In the genomic region with DNA sequence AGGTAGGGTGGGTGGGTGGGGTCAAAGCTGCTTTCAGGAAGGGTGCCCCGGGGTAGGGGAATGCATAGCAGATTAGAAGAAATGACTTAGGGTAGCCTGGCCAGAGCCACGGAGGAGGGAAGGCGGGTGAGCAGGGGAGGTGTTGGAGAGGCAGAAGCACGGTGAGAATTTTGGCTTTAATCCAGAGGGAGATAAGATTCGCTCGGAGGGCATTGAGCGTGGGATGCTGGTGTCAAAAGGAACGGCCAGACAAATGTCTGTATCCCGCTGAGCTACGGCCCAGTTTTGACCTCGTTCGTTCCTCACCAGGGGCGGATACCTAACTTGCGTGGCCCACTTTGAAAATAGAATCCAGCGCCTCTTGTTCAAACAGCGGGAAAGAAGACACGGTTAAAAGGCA, we compare ENCODE assay signal across 8 mouse cellular contexts. TPM values are rescaled to one million over a fixed set of nuclear protein-coding genes. Genes with fewer than 3 reads are reported as not detected.
DNase-seq lines count a peak whose midpoint lies in the region; ATAC-seq lines count a peak whose summit lies in the region.

No protein-coding gene starts in this region.

- no peak overlapping the region for H3K4me3 ChIP-seq in hindbrain, embryonic 10.5 days
- no peak overlapping the region for H3K4me3 ChIP-seq in hindbrain, embryonic 11.5 days (ENCODE audit: low read depth, low read length)
- no peak overlapping the region for H3K4me3 ChIP-seq in heart, embryonic 11.5 days (ENCODE audit: low read depth, low read length)
- no peak overlapping the region for H3K4me3 ChIP-seq in limb, embryonic 15.5 days
- no peak overlapping the region for H3K4me3 ChIP-seq in stomach, embryonic 14.5 days (ENCODE audit: low read depth, low read length)

- no peaks in the 10 kb centered on the region for H3K9me3 ChIP-seq in hindbrain, embryonic 10.5 days
- no peaks in the 10 kb centered on the region for H3K9me3 ChIP-seq in hindbrain, embryonic 11.5 days (ENCODE audit: control insufficient read depth, low read length)
- H3K9me3 ChIP-seq in heart, embryonic 11.5 days (replicated peaks; ENCODE audit: control insufficient read depth, low read length), result no peaks in the 10 kb centered on the region
- H3K9me3 ChIP-seq in limb, embryonic 15.5 days, result no peaks in the 10 kb centered on the region
- no peaks in the 10 kb centered on the region for H3K9me3 ChIP-seq in stomach, embryonic 14.5 days (ENCODE audit: control insufficient read depth, low read depth, low read length)

- ATAC-seq in hindbrain, embryonic 11.5 days (ENCODE audit: low FRiP score), result no peak
- 0 out of 2 replicates have a peak, but pooled peaks have one; percentile 14 for ATAC-seq in heart, embryonic 11.5 days (replicated peaks; ENCODE audit: insufficient number of reproducible peaks, low FRiP score, low TSS enrichment)
- ATAC-seq in limb, embryonic 15.5 days (ENCODE audit: insufficient number of reproducible peaks, low FRiP score, low TSS enrichment, low read depth), result no peak
- no peak for ATAC-seq in stomach, embryonic 14.5 days (ENCODE audit: insufficient number of reproducible peaks, insufficient read depth, low FRiP score, low read depth)

- H3K4me2 ChIP-seq in hindbrain, embryonic 11.5 days (replicated peaks; ENCODE audit: low read depth, low read length), result no peak overlapping the region
- H3K4me2 ChIP-seq in heart, embryonic 11.5 days, result peak overlapping the region; percentile 48
- peak overlapping the region; percentile 24 for H3K4me2 ChIP-seq in limb, embryonic 15.5 days
- peak overlapping the region; percentile 27 for H3K4me2 ChIP-seq in stomach, embryonic 14.5 days (replicated peaks; ENCODE audit: low read depth, low read length)

- WGBS in hindbrain, embryonic 10.5 days, result 7% methylated on average over 17 of the region's 17 CpGs
- WGBS in hindbrain, embryonic 11.5 days, result 5% methylated on average over 17 of the region's 17 CpGs
- WGBS in heart, embryonic 11.5 days (ENCODE audit: insufficient replicate concordance), result 1% methylated on average over 17 of the region's 17 CpGs
- 15% methylated on average over 17 of the region's 17 CpGs for WGBS in limb, embryonic 15.5 days
- 7% methylated on average over 17 of the region's 17 CpGs for WGBS in stomach, embryonic 14.5 days

- no peak overlapping the region for H3K9ac ChIP-seq in hindbrain, embryonic 11.5 days (ENCODE audit: low read depth, low read length)
- H3K9ac ChIP-seq in heart, embryonic 11.5 days (ENCODE audit: low read depth, low read length), result peak overlapping the region; percentile 17; the same call in 1 of the 2 replicates
- no peak overlapping the region for H3K9ac ChIP-seq in limb, embryonic 15.5 days
- no peak overlapping the region for H3K9ac ChIP-seq in stomach, embryonic 14.5 days (replicated peaks; ENCODE audit: low read depth, low read length)

- no peaks in the 10 kb centered on the region for H3K36me3 ChIP-seq in hindbrain, embryonic 10.5 days
- H3K36me3 ChIP-seq in hindbrain, embryonic 11.5 days (ENCODE audit: control insufficient read depth, insufficient read depth, low read length), result no peaks in the 10 kb centered on the region
- H3K36me3 ChIP-seq in heart, embryonic 11.5 days (ENCODE audit: control insufficient read depth, insufficient read depth, low read length), result no peaks in the 10 kb centered on the region
- no peaks in the 10 kb centered on the region for H3K36me3 ChIP-seq in limb, embryonic 15.5 days
- H3K36me3 ChIP-seq in stomach, embryonic 14.5 days (ENCODE audit: control insufficient read depth, insufficient read depth, low read length), result no peaks in the 10 kb centered on the region

- DNase-seq in hindbrain, embryonic 10.5 days (ENCODE audit: low spot score), result no peak
- no peak for DNase-seq in hindbrain, embryonic 11.5 days (ENCODE audit: low spot score)
- DNase-seq in cerebellum, adult 8-10 months, result peak; percentile 29
- no peak for DNase-seq in urinary bladder, postnatal 36 days (ENCODE audit: low spot score in 2 of 2)
- no peak for DNase-seq in gastrocnemius, postnatal 4 days (ENCODE audit: low spot score in 2 of 2)

- peaks cover 46% of the 10 kb centered on the region for H3K4me1 ChIP-seq in hindbrain, embryonic 10.5 days (replicated peaks)
- 0 out of 2 replicates have a peak, but pooled peaks cover 2% of the 10 kb centered on the region for H3K4me1 ChIP-seq in hindbrain, embryonic 11.5 days (replicated peaks; ENCODE audit: control insufficient read depth, insufficient read depth, low read length)
- peaks cover 30% of the 10 kb centered on the region for H3K4me1 ChIP-seq in heart, embryonic 11.5 days (ENCODE audit: control insufficient read depth, insufficient read depth, low read length)
- peaks cover 4% of the 10 kb centered on the region; the same call in 1 of the 2 replicates for H3K4me1 ChIP-seq in limb, embryonic 15.5 days
- H3K4me1 ChIP-seq in stomach, embryonic 14.5 days (ENCODE audit: control insufficient read depth, insufficient read depth, low read length), result 0 out of 2 replicates have a peak, but pooled peaks cover 7% of the 10 kb centered on the region

- H3K27ac ChIP-seq in hindbrain, embryonic 10.5 days, result peak overlapping the region; percentile 37; the same call in 1 of the 2 replicates
- no peak overlapping the region for H3K27ac ChIP-seq in hindbrain, embryonic 11.5 days (ENCODE audit: low read depth, low read length)
- H3K27ac ChIP-seq in heart, embryonic 11.5 days (ENCODE audit: low read depth, low read length), result peak overlapping the region; percentile 86
- no peak overlapping the region for H3K27ac ChIP-seq in limb, embryonic 15.5 days
- no peak overlapping the region for H3K27ac ChIP-seq in stomach, embryonic 14.5 days (ENCODE audit: low read length)

- H3K27me3 ChIP-seq in hindbrain, embryonic 10.5 days (ENCODE audit: insufficient read depth, poor library complexity, severe bottlenecking), result peaks cover 33% of the 10 kb centered on the region
- H3K27me3 ChIP-seq in hindbrain, embryonic 11.5 days (ENCODE audit: control insufficient read depth, insufficient read depth, low read length), result no peaks in the 10 kb centered on the region
- no peaks in the 10 kb centered on the region for H3K27me3 ChIP-seq in heart, embryonic 11.5 days (ENCODE audit: control insufficient read depth, insufficient read depth, low read length)
- no peaks in the 10 kb centered on the region for H3K27me3 ChIP-seq in limb, embryonic 15.5 days
- H3K27me3 ChIP-seq in stomach, embryonic 14.5 days (ENCODE audit: control insufficient read depth, insufficient read depth, low read length), result no peaks in the 10 kb centered on the region

RNA-seq across cellular contexts. Expression of gene Dusp6, which starts 23.8 kb away (rescaled TPM):
- polyA plus RNA-seq in hindbrain, embryonic 10.5 days (2016; fragmentation: Nextera tagmentation; extraction: Ambion mirVana), result 38.2 and 63.0 TPM in 2 replicates
- 41.3 and 48.3 TPM in 2 replicates for polyA plus RNA-seq in hindbrain, embryonic 11.5 days (2014; fragmentation: Nextera tagmentation; extraction: Ambion mirVana)
- 45.5 and 59.9 TPM in 2 replicates for polyA plus RNA-seq in heart, embryonic 11.5 days (2014; fragmentation: Nextera tagmentation; extraction: Ambion mirVana)
- polyA plus RNA-seq in limb, embryonic 15.5 days (2015; fragmentation: Nextera tagmentation; extraction: Ambion mirVana), result 66.8 and 71.9 TPM in 2 replicates
- polyA plus RNA-seq in stomach, embryonic 14.5 days (2014; fragmentation: Nextera tagmentation; extraction: Ambion mirVana), result 41.2 and 41.8 TPM in 2 replicates
- total RNA-seq in gastrocnemius, postnatal 4 days (2021), result 10 to 100 TPM; 58.5 to 63.1 TPM

Comparison
In these comparisons a context has a peak if more than half of its experiments do, and no peak if none do; other contexts are left out.
1. H3K27ac ChIP-seq: peak in hindbrain, embryonic 10.5 days (single experiment) and heart, embryonic 11.5 days (single experiment); none in hindbrain, embryonic 11.5 days (single experiment), limb, embryonic 15.5 days (single experiment) and stomach, embryonic 14.5 days (single experiment).